Mouse (Mus musculus) kidney, embryonic 15.5 days (tissue): ENCODE measurements around the gene Aida. TPM values are rescaled to one million over a fixed set of nuclear protein-coding genes. Genes with fewer than 3 reads are reported as not detected.

Experiments used
- ATAC-seq: fragments of 200-750 bp; cut with Nextera tagmentation; replicated peaks from 2 replicates; pipeline ENCODE4 v1.8.0; 2017; ENCODE audit warnings: moderate TSS enrichment; ENCODE audit not compliant: low FRiP score
- H3K27ac ChIP-seq: fragments of 300-500 bp; sonication (generic); 2 replicates; pipeline ENCODE4 v1.5.1; 2015; ENCODE audit warnings: mild to moderate bottlenecking, inconsistent platforms
- H3K27me3 ChIP-seq: fragments of 300-500 bp; sonication (generic); 2 replicates; pipeline ENCODE4 v1.6.1; 2015; ENCODE audit warnings: inconsistent platforms
- H3K36me3 ChIP-seq: fragments of 300-500 bp; sonication (generic); 2 replicates; pipeline ENCODE4 v1.6.1; 2015; ENCODE audit warnings: inconsistent platforms
- H3K4me1 ChIP-seq: fragments of 300-500 bp; sonication (generic); 2 replicates; pipeline ENCODE4 v1.6.1; 2015; ENCODE audit warnings: inconsistent platforms
- H3K4me2 ChIP-seq: fragments of 300-500 bp; sonication (generic); 2 replicates; pipeline ENCODE4 v1.6.1; 2015; ENCODE audit warnings: moderate library complexity, mild to moderate bottlenecking, inconsistent platforms
- H3K4me3 ChIP-seq: fragments of 300-500 bp; sonication (generic); replicated peaks from 2 replicates; pipeline ENCODE4 v1.5.1; 2015; ENCODE audit warnings: mild to moderate bottlenecking, inconsistent platforms
- H3K9ac ChIP-seq: fragments of 300-500 bp; sonication (generic); 2 replicates; pipeline ENCODE4 v1.6.1; 2015; ENCODE audit warnings: mild to moderate bottlenecking, inconsistent platforms
- H3K9me3 ChIP-seq: fragments of 300-500 bp; sonication (generic); replicated peaks from 2 replicates; pipeline ENCODE4 v1.6.1; 2016; ENCODE audit warnings: inconsistent platforms
- WGBS: fragments of 180-500 bp; shearing (Covaris S2); methylation state at CpG from one replicate; pipeline ENCODE4 v1.1.7; 2015; ENCODE audit warnings: mixed read lengths; 5-methylcytosine and 5-hydroxymethylcytosine counted together
- polyA plus RNA-seq: library from polyadenylated mRNA; unstranded; fragments of >200 nt; fragmentation: Nextera tagmentation; extraction: Ambion mirVana; gene quantifications from 2 replicates; pipeline ENCODE4 v1.2.1, GENCODE M21; 2015

Aida gene
- polyA plus RNA-seq, result 45.5 and 50.8 TPM in 2 replicates

DNA sequence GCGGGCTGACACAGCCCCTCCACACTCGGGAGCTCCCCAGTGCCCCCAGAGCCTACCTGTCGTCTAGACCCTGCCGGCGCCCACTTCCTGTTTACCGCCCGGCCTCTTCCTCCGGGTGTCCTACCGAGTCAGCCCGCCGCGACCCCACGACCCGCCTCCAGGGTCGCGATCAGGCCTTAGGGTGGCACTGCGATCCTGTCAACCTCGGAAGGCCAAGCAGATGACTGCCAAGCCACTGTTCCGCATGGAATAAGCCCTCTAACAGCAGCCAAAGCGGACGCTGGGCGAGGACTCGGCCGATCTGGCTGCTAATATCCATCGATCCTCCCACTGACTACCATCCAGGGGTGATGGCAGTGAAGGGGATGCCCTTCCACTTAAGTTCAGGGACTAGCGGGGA, at the start of gene Aida:
Gene Aida (plus strand): TSS at position 126 of the 400 bp plus-strand sequence.
- Histone ChIP-seq H3K27ac (peak within 1 kb of the TSS; percentile 74), H3K4me1 (no peaks in the 10 kb centered on the region), H3K9me3 (no peaks in the 10 kb centered on the region), H3K27me3 (no peaks in the 10 kb centered on the region), H3K4me2 (peak within 1 kb of the TSS; percentile 60), H3K9ac (peak within 1 kb of the TSS; percentile 55), H3K36me3 (peaks cover 25% of the 10 kb centered on the region), H3K4me3 (peak within 1 kb of the TSS; percentile 53)
- under 1% methylated on average over 26 of the region's 26 CpGs for WGBS
- no peak for ATAC-seq

DNA sequence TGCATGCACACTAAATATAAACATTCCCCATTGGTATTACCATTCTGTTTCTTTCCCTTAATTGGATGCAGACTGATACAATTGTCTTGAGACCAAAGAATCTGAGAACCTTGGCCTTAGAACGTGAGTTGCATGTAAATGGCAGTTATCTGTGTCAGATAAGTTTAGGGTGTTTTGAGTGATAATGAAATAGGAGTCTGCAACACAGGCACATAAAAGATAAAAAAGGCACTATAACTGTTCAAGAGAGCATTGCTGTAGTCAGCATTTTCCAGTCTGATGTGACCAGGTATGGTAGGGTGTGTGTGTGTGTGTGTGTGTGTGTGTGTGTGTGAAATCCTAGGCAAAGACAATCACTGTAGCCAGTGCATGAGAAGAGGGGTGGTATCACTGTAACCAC, 48.2 kb upstream of the Aida start:
- H3K4me1 ChIP-seq, result 0 out of 2 replicates have a peak, but pooled peaks cover 7% of the 10 kb centered on the region
- no peak overlapping the region for H3K9ac ChIP-seq
- H3K9me3 ChIP-seq, result no peaks in the 10 kb centered on the region; the same call in 1 of the 2 replicates
- H3K27ac ChIP-seq, result no peak overlapping the region
- 52% methylated on average over 1 of the region's 1 CpGs for WGBS
- no peak overlapping the region for H3K4me2 ChIP-seq
- ATAC-seq, result no peak
- no peaks in the 10 kb centered on the region for H3K27me3 ChIP-seq
- H3K4me3 ChIP-seq, result no peak overlapping the region
- H3K36me3 ChIP-seq, result no peaks in the 10 kb centered on the region

DNA sequence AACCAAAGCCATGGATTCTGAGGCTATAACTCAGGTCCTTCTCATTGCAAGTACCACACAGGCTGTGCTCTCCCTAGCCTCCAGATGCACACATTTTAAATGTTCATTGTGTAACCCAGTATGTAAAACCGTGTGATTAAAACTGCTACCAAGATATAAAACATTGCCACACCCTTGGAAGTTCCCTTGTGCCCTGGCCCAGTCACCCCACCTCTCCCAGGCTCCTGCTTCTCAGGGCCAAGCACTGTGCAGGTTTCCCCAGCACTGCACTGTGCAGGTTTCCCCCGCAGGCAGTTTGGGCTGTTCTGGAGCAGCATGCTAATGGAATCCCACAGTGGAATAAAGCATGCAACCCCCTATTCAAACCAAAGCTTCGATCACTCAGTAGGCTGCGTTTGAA, 45.8 kb upstream of the Aida start:
- ATAC-seq, result no peak
- no peak overlapping the region for H3K9ac ChIP-seq
- H3K9me3 ChIP-seq, result no peaks in the 10 kb centered on the region
- H3K27ac ChIP-seq, result no peak overlapping the region
- no peaks in the 10 kb centered on the region for H3K27me3 ChIP-seq
- H3K36me3 ChIP-seq, result no peaks in the 10 kb centered on the region
- no peak overlapping the region for H3K4me2 ChIP-seq
- 79% methylated on average over 4 of the region's 4 CpGs for WGBS
- no peak overlapping the region for H3K4me3 ChIP-seq
- H3K4me1 ChIP-seq, result 0 out of 2 replicates have a peak, but pooled peaks cover 7% of the 10 kb centered on the region

- ATAC-seq, result no peak
- Histone ChIP-seq H3K36me3 (no peaks in the 10 kb centered on the region), H3K4me3 (no peak overlapping the region), H3K4me2 (no peak overlapping the region), H3K27me3 (no peaks in the 10 kb centered on the region), H3K4me1 (0 out of 2 replicates have a peak, but pooled peaks cover 7% of the 10 kb centered on the region), H3K27ac (no peak overlapping the region), H3K9me3 (no peaks in the 10 kb centered on the region), H3K9ac (no peak overlapping the region)
- WGBS, result 80% methylated on average over 2 of the region's 2 CpGs
These were observed 44.6 kb upstream of the Aida start for GRCm38 (mm10) chr1:183251818-183252217.

- Histone ChIP-seq H3K9me3 (no peaks in the 10 kb centered on the region), H3K4me1 (0 out of 2 replicates have a peak, but pooled peaks cover 7% of the 10 kb centered on the region), H3K27me3 (no peaks in the 10 kb centered on the region), H3K27ac (no peak overlapping the region), H3K4me3 (no peak overlapping the region), H3K4me2 (no peak overlapping the region), H3K36me3 (no peaks in the 10 kb centered on the region), H3K9ac (no peak overlapping the region)
- WGBS, result 56% methylated on average over 10 of the region's 10 CpGs
- ATAC-seq, result no peak
These were observed 43.8 kb upstream of the Aida start for GRCm38 (mm10) chr1:183252574-183252973.

DNA sequence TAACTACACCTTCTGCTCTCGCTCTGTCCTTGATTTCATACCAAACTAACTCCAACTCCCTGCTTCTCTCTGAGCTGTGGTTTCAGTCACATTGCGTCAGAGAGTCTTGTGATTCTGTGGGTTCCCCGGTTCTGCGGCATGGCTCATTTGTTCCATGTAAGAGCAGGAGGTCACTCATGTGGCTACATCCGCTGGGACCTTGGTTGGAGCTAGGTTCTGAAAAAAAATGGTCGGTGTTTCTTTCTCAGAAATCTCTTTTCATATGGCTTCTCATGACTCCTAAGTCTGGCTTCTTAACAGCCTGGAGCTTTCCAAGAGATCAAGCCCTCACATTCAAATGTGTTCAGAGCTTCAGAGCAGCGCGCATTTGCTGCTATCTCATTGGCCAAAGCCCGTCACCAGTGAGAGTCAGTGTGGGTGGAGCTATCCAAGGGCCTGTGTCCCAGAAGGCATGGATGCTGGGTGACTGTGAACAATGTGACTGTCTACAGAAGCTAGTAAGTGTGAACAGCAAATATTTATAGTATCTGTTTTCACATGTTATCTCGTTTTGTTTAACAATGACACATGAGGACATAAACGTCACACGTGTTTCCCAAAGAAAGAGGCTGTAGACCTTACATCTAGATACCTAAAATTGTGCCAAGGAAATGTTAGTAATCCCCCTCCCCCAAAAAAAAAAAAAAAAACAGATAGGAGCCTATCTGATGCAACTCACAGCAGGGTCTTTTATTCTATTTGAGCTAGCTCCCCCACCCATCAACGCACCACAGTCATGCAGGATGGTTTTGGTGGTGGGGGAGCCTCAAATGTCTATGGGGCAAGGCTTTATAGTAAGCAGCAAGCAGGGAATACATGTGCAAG, 32.0 kb upstream of the Aida start:
- H3K27ac ChIP-seq, result no peak overlapping the region
- no peak overlapping the region for H3K4me3 ChIP-seq
- H3K9ac ChIP-seq, result no peak overlapping the region
- H3K9me3 ChIP-seq, result no peaks in the 10 kb centered on the region
- H3K4me1 ChIP-seq, result no peaks in the 10 kb centered on the region
- 80% methylated on average over 13 of the region's 13 CpGs for WGBS
- no peak overlapping the region for H3K4me2 ChIP-seq
- H3K36me3 ChIP-seq, result no peaks in the 10 kb centered on the region
- no peaks in the 10 kb centered on the region for H3K27me3 ChIP-seq
- no peak for ATAC-seq

- no peak for ATAC-seq
- no peak overlapping the region for H3K9ac ChIP-seq
- no peaks in the 10 kb centered on the region for H3K4me1 ChIP-seq
- H3K36me3 ChIP-seq, result no peaks in the 10 kb centered on the region
- no peak overlapping the region for H3K4me2 ChIP-seq
- H3K4me3 ChIP-seq, result no peak overlapping the region
- WGBS, result 63% methylated on average over 14 of the region's 14 CpGs
- H3K27me3 ChIP-seq, result no peaks in the 10 kb centered on the region
- H3K27ac ChIP-seq, result no peak overlapping the region
- no peaks in the 10 kb centered on the region for H3K9me3 ChIP-seq
These were observed 30.4 kb upstream of the Aida start for GRCm38 (mm10) chr1:183265921-183266467.

- ATAC-seq, result no peak
- 73% methylated on average over 6 of the region's 6 CpGs for WGBS
- Histone ChIP-seq H3K36me3 (no peaks in the 10 kb centered on the region), H3K4me1 (no peaks in the 10 kb centered on the region), H3K27me3 (no peaks in the 10 kb centered on the region), H3K9me3 (no peaks in the 10 kb centered on the region), H3K27ac (no peak overlapping the region), H3K4me2 (no peak overlapping the region), H3K4me3 (no peak overlapping the region), H3K9ac (no peak overlapping the region)
These were observed 28.7 kb upstream of the Aida start for GRCm38 (mm10) chr1:183267666-183268065.

DNA sequence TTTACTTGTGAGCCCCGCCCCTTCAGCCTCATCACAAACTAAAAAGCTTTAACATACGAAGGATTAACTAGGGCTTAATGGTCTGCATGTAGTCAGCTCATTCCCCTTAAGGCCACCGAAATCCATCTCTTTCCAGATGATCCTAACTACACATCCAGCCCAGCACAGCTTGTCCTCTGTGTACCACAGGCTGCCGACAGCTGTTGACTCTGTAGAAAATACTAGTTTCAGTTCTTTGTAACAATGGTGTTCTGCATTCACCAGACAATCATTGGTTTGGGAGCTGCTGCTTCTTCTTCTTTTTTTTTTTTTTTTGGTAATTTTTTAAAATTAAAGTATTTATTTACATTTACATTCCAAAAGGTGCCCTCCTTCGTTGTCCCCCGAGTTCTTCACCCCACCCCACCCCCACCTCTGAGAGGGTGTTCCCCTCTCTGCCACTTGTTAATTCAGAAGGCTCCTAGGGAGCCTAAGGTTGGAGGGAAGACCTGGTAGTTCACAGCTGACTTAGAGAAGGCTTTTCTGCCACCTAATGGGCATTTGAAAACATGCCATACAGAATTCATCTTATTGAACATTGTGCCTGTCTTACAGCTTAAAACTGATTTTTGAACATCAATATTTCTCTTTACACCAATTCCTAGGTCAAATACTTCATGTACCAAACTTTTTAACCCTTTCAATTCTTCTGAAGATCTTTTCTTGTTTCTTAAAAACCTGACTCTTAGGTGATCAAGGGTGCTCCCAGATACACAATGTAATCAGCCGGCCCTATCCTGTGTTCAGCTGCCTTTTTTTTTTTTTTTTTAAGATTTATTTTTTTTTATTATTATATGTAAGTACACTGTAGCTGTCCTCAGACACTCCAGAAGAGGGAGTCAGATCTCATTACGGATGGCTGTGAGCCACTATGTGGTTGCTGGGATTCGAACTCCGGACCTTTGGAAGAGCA, 23.2 kb upstream of the Aida start:
- Histone ChIP-seq H3K27me3 (no peaks in the 10 kb centered on the region), H3K27ac (no peak overlapping the region), H3K9me3 (no peaks in the 10 kb centered on the region), H3K9ac (no peak overlapping the region), H3K4me1 (no peaks in the 10 kb centered on the region), H3K4me3 (no peak overlapping the region), H3K4me2 (no peak overlapping the region), H3K36me3 (peaks cover 16% of the 10 kb centered on the region)
- WGBS, result 64% methylated on average over 10 of the region's 10 CpGs
- ATAC-seq, result no peak

DNA sequence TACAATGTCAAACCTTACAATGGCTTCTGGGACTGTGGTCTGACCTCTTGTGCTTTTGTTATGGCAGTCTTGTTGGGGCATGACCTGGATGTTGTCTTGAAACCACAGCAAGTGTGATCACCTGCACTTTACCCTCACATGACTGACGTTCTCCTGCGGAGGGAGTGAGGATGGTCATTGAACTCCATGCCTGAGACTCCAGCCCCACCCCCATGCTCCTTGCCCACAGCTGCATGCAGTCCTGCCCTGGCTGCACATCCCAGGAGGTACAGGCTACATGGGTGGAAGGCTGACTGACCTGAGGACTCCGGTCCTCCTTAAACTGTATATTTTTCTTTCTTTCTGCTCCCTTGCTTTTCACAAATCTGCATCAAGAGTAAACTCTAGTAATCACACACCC, 22.0 kb upstream of the Aida start:
- Histone ChIP-seq H3K27me3 (no peaks in the 10 kb centered on the region), H3K9ac (no peak overlapping the region), H3K36me3 (peaks cover 27% of the 10 kb centered on the region), H3K4me2 (no peak overlapping the region), H3K9me3 (no peaks in the 10 kb centered on the region), H3K4me1 (no peaks in the 10 kb centered on the region), H3K27ac (no peak overlapping the region), H3K4me3 (no peak overlapping the region)
- WGBS, result 46% methylated on average over 3 of the region's 3 CpGs
- no peak for ATAC-seq

- 81% methylated on average over 5 of the region's 5 CpGs for WGBS
- Histone ChIP-seq H3K36me3 (peaks cover 40% of the 10 kb centered on the region), H3K4me2 (no peak overlapping the region), H3K4me1 (no peaks in the 10 kb centered on the region), H3K27ac (no peak overlapping the region), H3K27me3 (no peaks in the 10 kb centered on the region), H3K4me3 (no peak overlapping the region), H3K9ac (no peak overlapping the region), H3K9me3 (no peaks in the 10 kb centered on the region)
- ATAC-seq, result no peak
These were observed 20.6 kb upstream of the Aida start for GRCm38 (mm10) chr1:183275763-183276162.

DNA sequence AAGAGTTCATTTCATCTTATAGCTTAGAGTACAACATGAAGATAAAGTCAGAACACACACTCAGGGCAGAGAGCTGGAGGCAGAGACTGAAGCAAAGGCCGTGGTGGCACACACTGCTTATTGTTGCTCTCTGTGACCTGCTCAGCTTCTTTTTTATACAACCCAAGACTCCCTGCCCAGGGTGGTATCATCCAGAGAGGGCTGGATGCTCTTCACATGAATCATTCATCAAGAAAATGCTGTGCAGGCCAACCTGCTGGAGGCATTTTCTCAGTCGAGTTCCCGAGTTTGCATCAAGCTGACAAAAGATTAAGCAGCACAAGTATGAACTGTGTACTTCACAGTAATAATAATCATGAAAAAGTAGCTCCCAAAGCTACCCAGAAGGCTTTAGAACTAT, 8.0 kb upstream of the Aida start:
- WGBS, result 87% methylated on average over 3 of the region's 3 CpGs

More for the DNA sequence above, 8.0 kb upstream of the Aida start:
- Histone ChIP-seq H3K4me2 (no peak overlapping the region), H3K4me3 (no peak overlapping the region), H3K9ac (no peak overlapping the region), H3K27ac (no peak overlapping the region), H3K36me3 (peaks cover 90% of the 10 kb centered on the region), H3K4me1 (no peaks in the 10 kb centered on the region), H3K9me3 (no peaks in the 10 kb centered on the region), H3K27me3 (no peaks in the 10 kb centered on the region)
- ATAC-seq, result no peak
